Mouse (Mus musculus): ENCODE data around the gene Mettl27. TPM values are rescaled to one million over a fixed set of nuclear protein-coding genes. Genes with fewer than 3 reads are reported as not detected.
A peak's percentile ranks its signal among the peaks of the same experiment; 100 is the strongest.
"Not testable (repeated sequence)": the region's sequence is repeated elsewhere in the genome, so short reads cannot be mapped to it uniquely, and the experiment has no call there.

Mettl27 gene
- polyA plus RNA-seq, 1 experiment from 2014 or later, result 9.4 TPM

DNA sequence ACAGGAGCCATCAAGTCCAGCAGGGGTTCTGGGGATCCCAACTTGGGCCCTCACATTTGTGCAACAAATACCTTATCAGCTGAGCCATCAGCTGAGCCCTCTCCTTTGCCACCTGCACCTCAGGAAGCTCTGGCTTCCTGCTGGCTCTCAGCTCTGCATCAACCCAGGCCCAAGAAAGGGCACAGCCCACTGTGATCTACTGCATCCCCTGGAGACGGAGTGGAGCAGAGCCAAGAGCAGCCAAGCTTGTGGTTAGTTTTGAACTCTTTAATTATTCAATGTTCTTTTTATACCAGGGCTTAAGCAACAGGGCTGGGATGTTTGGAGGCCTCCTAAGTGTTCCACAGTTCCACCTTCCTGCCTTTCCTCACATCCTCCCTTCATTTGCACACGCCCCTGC is 28.3 kb downstream of the Mettl27 start:
- Histone ChIP-seq H3K27me3 (ENCODE audit: control insufficient read depth, insufficient read depth, low read length) (no peaks in the 10 kb centered on the region), H3K4me1 (replicated peaks; ENCODE audit: control insufficient read depth, insufficient read depth) (no peaks in the 10 kb centered on the region), H3K4me2 (replicated peaks; ENCODE audit: low read depth) (no peak overlapping the region), H3K9me3 (ENCODE audit: control insufficient read depth, low read length) (no peaks in the 10 kb centered on the region), H3K9ac (ENCODE audit: low read length) (no peak overlapping the region), H3K27ac (replicated peaks) (no peak overlapping the region), H3K36me3 (ENCODE audit: control insufficient read depth, insufficient read depth, low read length) (no peaks in the 10 kb centered on the region), H3K4me3 (ENCODE audit: low read depth, low read length) (no peak overlapping the region)
- DNase-seq (ENCODE audit: low spot score) (no peak), ATAC-seq (ENCODE audit: low FRiP score, low TSS enrichment) (no peak)
- TF ChIP-seq EP300 (optimal IDR thresholded peaks at IDR 0.05) (no peak), CTCF (IDR thresholded peaks at IDR 0.05; ENCODE audit: low read depth) (no peak)
- 48% methylated on average over 2 of the region's 2 CpGs for WGBS

DNA sequence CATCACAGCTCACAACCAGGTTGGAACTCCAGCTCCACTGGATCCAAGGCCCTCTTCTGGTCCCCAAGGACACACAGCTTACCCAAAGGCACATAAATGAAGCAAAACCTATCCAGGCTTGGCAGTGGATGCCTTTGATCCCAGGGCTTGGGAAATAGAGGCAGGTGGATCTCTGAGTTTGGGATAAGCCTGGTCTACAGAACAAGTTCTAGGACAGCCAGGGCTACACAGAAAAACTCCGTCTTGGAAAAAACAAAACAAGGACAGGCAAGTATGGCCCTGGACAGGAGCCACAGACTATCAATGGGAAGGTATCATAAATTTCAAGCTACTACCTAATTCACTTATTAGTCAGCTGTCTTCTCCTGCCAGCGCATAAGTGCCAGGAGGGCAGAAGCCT is 29.4 kb downstream of the Mettl27 start:
- Histone ChIP-seq H3K27ac (replicated peaks) (0 out of 2 replicates have a peak overlapping the region, but pooled peaks have one; percentile 8), H3K36me3 (ENCODE audit: control insufficient read depth, insufficient read depth, low read length) (no peaks in the 10 kb centered on the region), H3K4me1 (replicated peaks; ENCODE audit: control insufficient read depth, insufficient read depth) (no peaks in the 10 kb centered on the region), H3K4me2 (replicated peaks; ENCODE audit: low read depth) (no peak overlapping the region), H3K27me3 (ENCODE audit: control insufficient read depth, insufficient read depth, low read length) (no peaks in the 10 kb centered on the region), H3K9me3 (ENCODE audit: control insufficient read depth, low read length) (no peaks in the 10 kb centered on the region), H3K4me3 (ENCODE audit: low read depth, low read length) (no peak overlapping the region), H3K9ac (ENCODE audit: low read length) (no peak overlapping the region)
- ATAC-seq (ENCODE audit: low FRiP score, low TSS enrichment) (no peak), DNase-seq (ENCODE audit: low spot score) (no peak)
- 84% methylated on average over 2 of the region's 2 CpGs for WGBS
- no peak for TF ChIP-seq EP300 (optimal IDR thresholded peaks at IDR 0.05)
- TF ChIP-seq CTCF (IDR thresholded peaks at IDR 0.05; ENCODE audit: low read depth), result no peak

DNA sequence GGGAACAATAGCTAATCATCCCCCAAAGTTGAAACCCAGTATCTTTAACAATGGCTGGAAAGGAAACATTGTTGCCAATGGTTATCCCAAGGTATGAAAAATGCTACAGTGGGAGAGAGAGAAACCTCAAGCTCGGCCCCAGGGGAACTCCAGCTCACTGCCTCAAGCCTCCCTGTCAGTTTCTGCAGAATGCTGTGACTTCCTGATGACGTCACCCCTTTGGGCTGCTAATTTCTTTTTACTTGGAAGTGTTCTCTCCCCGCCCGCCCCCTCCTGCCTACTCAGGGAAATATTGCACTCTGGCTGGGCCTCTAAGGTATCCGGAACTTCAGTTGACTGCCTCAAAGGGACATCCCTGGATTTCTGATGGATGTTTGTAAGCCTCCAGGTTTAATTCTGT is 31.4 kb downstream of the Mettl27 start:
- DNase-seq (ENCODE audit: low spot score), result peak; percentile 50
- ATAC-seq (ENCODE audit: low FRiP score, low TSS enrichment), result no peak
- Histone ChIP-seq H3K4me2 (replicated peaks; ENCODE audit: low read depth) (no peak overlapping the region), H3K27me3 (ENCODE audit: control insufficient read depth, insufficient read depth, low read length) (no peaks in the 10 kb centered on the region), H3K4me1 (replicated peaks; ENCODE audit: control insufficient read depth, insufficient read depth) (no peaks in the 10 kb centered on the region), H3K9me3 (ENCODE audit: control insufficient read depth, low read length) (no peaks in the 10 kb centered on the region), H3K4me3 (ENCODE audit: low read depth, low read length) (no peak overlapping the region), H3K36me3 (ENCODE audit: control insufficient read depth, insufficient read depth, low read length) (no peaks in the 10 kb centered on the region), H3K9ac (ENCODE audit: low read length) (no peak overlapping the region), H3K27ac (replicated peaks) (no peak overlapping the region)
- peak; percentile 36 for TF ChIP-seq CTCF (IDR thresholded peaks at IDR 0.05; ENCODE audit: low read depth)
- no peak for TF ChIP-seq EP300 (optimal IDR thresholded peaks at IDR 0.05)
- WGBS, result 26% methylated on average over 5 of the region's 5 CpGs

DNA sequence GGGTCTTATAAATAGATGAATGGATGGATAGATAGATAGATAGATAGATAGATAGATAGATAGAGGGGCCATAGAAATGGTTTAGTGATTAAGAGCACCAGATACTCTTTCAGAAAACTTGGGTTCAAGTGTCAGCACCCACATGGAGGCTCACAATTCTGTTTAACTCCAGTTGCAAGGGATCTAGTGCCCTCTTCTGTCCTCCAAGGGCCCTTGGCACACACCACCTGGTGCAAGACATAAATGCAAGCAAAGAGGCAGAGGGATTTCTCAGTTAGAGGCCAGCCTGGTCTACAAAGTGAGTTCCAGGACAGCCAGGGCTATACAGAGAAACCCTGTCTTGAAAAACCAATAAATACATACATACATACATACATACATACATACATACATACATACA is 32.5 kb downstream of the Mettl27 start:
- ATAC-seq (ENCODE audit: low FRiP score, low TSS enrichment); DNase-seq (ENCODE audit: low spot score); H3K4me2 ChIP-seq (replicated peaks; ENCODE audit: low read depth); H3K9me3 ChIP-seq (ENCODE audit: control insufficient read depth, low read length); H3K36me3 ChIP-seq (ENCODE audit: control insufficient read depth, insufficient read depth, low read length); H3K4me3 ChIP-seq (ENCODE audit: low read depth, low read length); H3K27ac ChIP-seq (replicated peaks); H3K27me3 ChIP-seq (ENCODE audit: control insufficient read depth, insufficient read depth, low read length); H3K4me1 ChIP-seq (replicated peaks; ENCODE audit: control insufficient read depth, insufficient read depth); H3K9ac ChIP-seq (ENCODE audit: low read length): not testable (repeated sequence)

DNA sequence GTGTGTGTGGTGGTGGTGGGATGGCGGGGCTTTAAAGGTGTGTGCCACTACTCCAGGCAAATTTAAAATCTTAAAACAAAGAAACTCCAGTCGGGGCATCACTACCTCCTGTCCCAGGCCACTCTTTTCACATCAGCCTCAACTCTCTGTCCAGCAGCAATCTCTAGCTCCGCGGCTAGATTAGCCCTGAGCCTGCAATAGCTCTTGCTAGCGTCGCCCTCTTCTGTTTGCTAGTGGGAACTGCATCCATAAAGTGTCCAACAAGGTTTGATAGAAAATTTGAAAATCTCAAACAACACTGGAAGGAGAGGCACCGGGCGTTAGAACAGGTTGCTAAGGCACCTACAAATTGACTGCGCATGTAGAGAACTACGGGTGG is 33.3 kb downstream of the Mettl27 start:
- DNase-seq (ENCODE audit: low spot score) (peak; percentile 77), ATAC-seq (ENCODE audit: low FRiP score, low TSS enrichment) (peak; percentile 63; the same call in 1 of the 2 replicates)
- TF ChIP-seq CTCF (IDR thresholded peaks at IDR 0.05; ENCODE audit: low read depth) (peak; percentile 92), EP300 (optimal IDR thresholded peaks at IDR 0.05) (no peak)
- Histone ChIP-seq H3K9me3 (ENCODE audit: control insufficient read depth, low read length) (no peaks in the 10 kb centered on the region), H3K27me3 (ENCODE audit: control insufficient read depth, insufficient read depth, low read length) (no peaks in the 10 kb centered on the region), H3K9ac (ENCODE audit: low read length) (no peak overlapping the region), H3K4me3 (ENCODE audit: low read depth, low read length) (no peak overlapping the region), H3K4me1 (replicated peaks; ENCODE audit: control insufficient read depth, insufficient read depth) (no peaks in the 10 kb centered on the region), H3K36me3 (ENCODE audit: control insufficient read depth, insufficient read depth, low read length) (no peaks in the 10 kb centered on the region), H3K4me2 (replicated peaks; ENCODE audit: low read depth) (peak overlapping the region; percentile 58), H3K27ac (replicated peaks) (no peak overlapping the region)
- whole genome bisulfite sequencing, result 6% methylated on average over 10 of the region's 10 CpGs

DNA sequence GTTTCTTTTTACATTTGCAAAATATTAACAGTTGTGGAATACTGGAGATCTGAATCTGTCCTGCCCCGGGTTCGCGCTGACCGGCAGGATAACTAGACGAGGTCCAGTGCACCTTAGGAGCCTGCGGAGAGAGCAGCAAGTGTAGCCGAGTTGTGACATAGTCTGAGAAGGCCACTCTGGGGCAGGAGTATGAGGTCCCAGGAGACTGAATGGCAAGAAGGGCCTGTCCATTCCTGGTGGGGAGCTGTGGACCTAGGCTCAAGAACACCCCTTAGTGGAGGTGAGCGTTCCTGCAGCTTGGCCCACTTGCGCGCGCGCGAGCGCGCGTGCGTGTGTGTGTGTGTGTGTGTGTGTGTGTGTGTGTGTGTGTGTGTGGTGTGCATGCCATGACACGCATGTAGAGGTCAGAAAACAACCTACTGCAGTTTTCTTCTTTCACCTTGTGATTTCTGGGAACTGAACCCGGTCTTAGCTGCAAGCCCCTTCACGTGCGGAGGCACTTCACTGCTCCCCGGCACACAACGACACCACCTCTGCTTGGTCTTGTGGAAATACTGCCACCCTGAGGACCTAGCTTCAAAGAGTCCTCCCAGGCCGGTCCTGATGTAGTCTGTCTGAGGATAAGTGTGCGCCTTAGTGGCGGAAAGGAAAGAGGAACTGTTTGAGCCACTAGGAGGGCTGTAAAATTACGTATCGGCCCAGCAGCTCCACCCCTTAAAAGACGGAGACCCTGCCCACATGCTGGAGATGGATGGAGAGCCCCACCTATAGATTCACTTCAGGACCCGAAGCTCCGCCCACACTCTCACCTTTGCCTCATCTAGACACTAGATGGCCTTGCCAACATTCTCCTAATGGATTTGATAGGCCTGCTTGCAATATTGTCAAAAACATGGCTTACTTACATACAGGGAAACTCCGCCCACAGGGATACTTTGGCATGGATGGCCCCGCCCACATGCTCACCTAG is 34.0 kb downstream of the Mettl27 start:
- peak overlapping the region; percentile 21 for H3K4me3 ChIP-seq (ENCODE audit: low read depth, low read length)
- peak; percentile 66 for DNase-seq (ENCODE audit: low spot score)
- H3K27me3 ChIP-seq (ENCODE audit: control insufficient read depth, insufficient read depth, low read length), result no peaks in the 10 kb centered on the region
- H3K4me1 ChIP-seq (replicated peaks; ENCODE audit: control insufficient read depth, insufficient read depth), result no peaks in the 10 kb centered on the region
- TF ChIP-seq EP300 (optimal IDR thresholded peaks at IDR 0.05), result no peak
- peak; percentile 59 for TF ChIP-seq CTCF (IDR thresholded peaks at IDR 0.05; ENCODE audit: low read depth)
- 0 out of 2 replicates have a peak overlapping the region, but pooled peaks have one; percentile 24 for H3K27ac ChIP-seq (replicated peaks)
- no peaks in the 10 kb centered on the region for H3K36me3 ChIP-seq (ENCODE audit: control insufficient read depth, insufficient read depth, low read length)
- 4% methylated on average over 28 of the region's 33 CpGs for WGBS
- peak; percentile 69 for ATAC-seq (ENCODE audit: low FRiP score, low TSS enrichment)
- H3K9ac ChIP-seq (ENCODE audit: low read length), result no peak overlapping the region; the same call in 1 of the 2 replicates
- H3K4me2 ChIP-seq (replicated peaks; ENCODE audit: low read depth), result peak overlapping the region; percentile 58
- H3K9me3 ChIP-seq (ENCODE audit: control insufficient read depth, low read length), result no peaks in the 10 kb centered on the region

Measured in stomach, postnatal 0 days (tissue).